Mouse (Mus musculus) forebrain, embryonic 16.5 days (tissue): ENCODE results near the gene Hibadh. TPM values are rescaled to one million over a fixed set of nuclear protein-coding genes. Genes with fewer than 3 reads are reported as not detected.

Experiments used
- ATAC-seq: fragments of 200-750 bp; cut with Nextera tagmentation; 2 replicates; pipeline ENCODE4 v1.8.0; 2017; ENCODE audit warnings: mild to moderate bottlenecking, moderate library complexity
- H3K27ac ChIP-seq: fragments of 300-500 bp; sonication (generic); 2 replicates; pipeline ENCODE4 v1.5.1; 2014; ENCODE audit warnings: low read length, control low read depth
- H3K27me3 ChIP-seq: fragments of 300-500 bp; sonication (generic); replicated peaks from 2 replicates; pipeline ENCODE4 v1.6.1; 2014; ENCODE audit warnings: low read length; ENCODE audit not compliant: control insufficient read depth, insufficient read depth
- H3K36me3 ChIP-seq: fragments of 300-500 bp; sonication (generic); 2 replicates; pipeline ENCODE4 v1.6.1; 2014; ENCODE audit not compliant: control insufficient read depth, insufficient read depth
- H3K4me1 ChIP-seq: fragments of 300-500 bp; sonication (generic); replicated peaks from 2 replicates; pipeline ENCODE4 v1.6.1; 2014; ENCODE audit warnings: low read length; ENCODE audit not compliant: control insufficient read depth, insufficient read depth
- H3K4me2 ChIP-seq: fragments of 300-500 bp; sonication (generic); 2 replicates; pipeline ENCODE4 v1.6.1; 2014; ENCODE audit warnings: mild to moderate bottlenecking, low read length, control low read depth
- H3K4me3 ChIP-seq: fragments of 300-500 bp; sonication (generic); replicated peaks from 2 replicates; pipeline ENCODE4 v1.5.1; 2014; ENCODE audit warnings: mild to moderate bottlenecking, low read length, control low read depth
- H3K9ac ChIP-seq: fragments of 300-500 bp; sonication (generic); replicated peaks from 2 replicates; pipeline ENCODE4 v1.6.1; 2014; ENCODE audit warnings: low read depth, low read length, control low read depth
- H3K9me3 ChIP-seq: fragments of 300-500 bp; sonication (generic); 2 replicates; pipeline ENCODE4 v1.6.1; 2016; ENCODE audit warnings: low read length; ENCODE audit not compliant: control insufficient read depth
- WGBS: fragments of 180-500 bp; shearing (Covaris S2); extraction: QIAGEN DNeasy Blood & Tissue Kit; methylation state at CpG from one replicate; pipeline ENCODE4 v1.1.7; 2014; 5-methylcytosine and 5-hydroxymethylcytosine counted together
- polyA plus RNA-seq: library from polyadenylated mRNA; unstranded; fragments of >200 nt; fragmentation: Nextera tagmentation; extraction: Ambion mirVana; gene quantifications from 2 replicates; pipeline ENCODE4 v1.2.1, GENCODE M21; 2015

The Hibadh gene
- polyA plus RNA-seq, 1 experiment from 2014 or later: 50.8 TPM

DNA sequence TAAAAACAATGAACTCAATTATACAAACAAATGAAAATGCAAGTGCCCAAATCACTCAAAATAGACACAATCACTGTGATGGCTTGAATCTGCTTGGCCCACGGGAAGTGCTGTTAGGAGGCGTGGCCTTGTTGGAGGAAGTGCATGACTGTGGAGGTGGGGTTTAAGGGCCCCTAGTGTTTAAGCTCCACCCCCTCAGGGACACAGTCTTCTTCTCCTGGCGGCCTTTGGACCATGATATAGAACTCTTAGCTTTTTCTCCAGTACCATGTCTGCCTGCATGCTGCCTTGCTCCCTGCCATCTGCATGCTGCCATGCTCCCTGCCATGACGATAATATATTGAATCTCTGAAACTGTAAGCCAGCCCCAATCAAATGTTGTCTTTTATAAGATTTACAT is 77.2 kb downstream of the Hibadh start:
- H3K9me3 ChIP-seq: no peaks in the 10 kb centered on the region
- no peak overlapping the region for H3K4me3 ChIP-seq
- peaks cover 10% of the 10 kb centered on the region for H3K4me1 ChIP-seq
- no peak for ATAC-seq
- no peak overlapping the region for H3K27ac ChIP-seq
- H3K4me2 ChIP-seq: no peak overlapping the region
- H3K27me3 ChIP-seq: no peaks in the 10 kb centered on the region
- H3K36me3 ChIP-seq: no peaks in the 10 kb centered on the region
- 88% methylated on average over 4 of the region's 4 CpGs for WGBS
- H3K9ac ChIP-seq: no peak overlapping the region

DNA sequence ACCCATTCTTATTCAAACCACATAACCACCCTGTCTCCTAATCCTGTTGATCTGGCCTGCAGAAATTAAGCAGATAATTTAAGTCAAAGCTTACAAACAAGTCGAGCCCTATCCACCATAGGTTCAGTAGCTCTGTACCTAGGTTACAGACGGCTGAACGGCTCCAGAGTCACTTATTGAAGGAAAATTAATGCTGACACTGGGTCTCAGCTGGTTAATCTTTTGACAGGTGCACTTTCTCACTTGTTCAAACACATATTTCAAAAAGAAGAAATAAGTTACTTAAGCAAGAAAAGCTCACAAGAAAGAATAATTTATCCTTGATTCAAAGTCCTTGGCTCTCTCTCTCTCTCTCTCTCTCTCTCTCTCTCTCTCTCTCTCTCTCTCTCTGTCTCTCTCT is 81.1 kb downstream of the Hibadh start:
- Histone ChIP-seq H3K4me3 (no peak overlapping the region), H3K9me3 (no peaks in the 10 kb centered on the region), H3K36me3 (no peaks in the 10 kb centered on the region), H3K4me1 (no peaks in the 10 kb centered on the region), H3K9ac (no peak overlapping the region), H3K27me3 (no peaks in the 10 kb centered on the region), H3K27ac (no peak overlapping the region), H3K4me2 (no peak overlapping the region)
- ATAC-seq: no peak
- WGBS: 84% methylated on average over 3 of the region's 3 CpGs

DNA sequence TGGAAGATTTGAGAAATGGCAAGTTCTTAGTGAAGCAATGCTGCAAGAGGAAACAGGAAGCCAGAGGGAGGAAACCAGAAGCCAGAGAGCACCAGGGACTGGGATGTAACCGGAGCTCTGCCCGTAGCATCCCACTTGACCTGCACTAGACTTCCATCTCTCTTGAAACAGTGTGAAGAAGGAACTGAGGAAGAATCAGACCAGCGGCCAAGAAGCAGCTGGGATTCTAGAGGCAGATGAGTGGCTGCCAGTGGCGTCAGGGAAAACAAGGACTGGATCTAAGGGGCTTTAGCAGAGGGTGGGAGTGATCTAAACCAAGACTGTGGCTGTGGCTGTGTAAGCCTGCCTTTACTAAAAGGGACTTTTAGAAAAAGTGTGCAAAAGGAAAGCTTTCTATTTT is 95.8 kb downstream of the Hibadh start:
- no peak for ATAC-seq
- Histone ChIP-seq H3K27ac (no peak overlapping the region), H3K36me3 (no peaks in the 10 kb centered on the region; the same call in 1 of the 2 replicates), H3K27me3 (no peaks in the 10 kb centered on the region), H3K4me3 (no peak overlapping the region), H3K9ac (no peak overlapping the region), H3K4me1 (peaks cover 5% of the 10 kb centered on the region), H3K4me2 (no peak overlapping the region), H3K9me3 (no peaks in the 10 kb centered on the region)
- WGBS: 47% methylated on average over 4 of the region's 4 CpGs

DNA sequence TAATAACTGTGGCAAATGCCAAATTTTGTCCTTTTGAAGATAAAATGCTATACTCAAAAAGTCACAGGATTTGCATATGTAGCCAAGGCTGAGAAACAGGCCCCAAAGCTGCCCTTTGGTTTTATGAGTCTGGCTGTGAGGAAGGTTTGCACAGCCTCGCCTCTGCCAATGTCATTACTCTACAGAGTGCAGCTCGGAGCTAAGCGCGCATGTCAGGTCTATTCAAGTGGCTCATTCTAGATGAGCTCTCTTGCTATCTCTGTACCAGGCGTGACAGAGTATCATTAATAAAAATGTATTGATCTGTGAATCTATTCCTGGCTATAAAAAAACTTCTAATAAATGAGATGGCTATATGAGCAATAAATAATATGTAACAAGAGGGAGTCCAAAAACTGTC is 97.7 kb downstream of the Hibadh start:
- no peak overlapping the region for H3K27ac ChIP-seq
- no peak overlapping the region for H3K4me2 ChIP-seq
- no peak overlapping the region for H3K9ac ChIP-seq
- peaks cover 5% of the 10 kb centered on the region for H3K4me1 ChIP-seq
- H3K36me3 ChIP-seq: peaks cover 1% of the 10 kb centered on the region
- ATAC-seq: no peak
- H3K4me3 ChIP-seq: no peak overlapping the region
- no peaks in the 10 kb centered on the region for H3K9me3 ChIP-seq
- 87% methylated on average over 5 of the region's 5 CpGs for WGBS
- no peaks in the 10 kb centered on the region for H3K27me3 ChIP-seq

DNA sequence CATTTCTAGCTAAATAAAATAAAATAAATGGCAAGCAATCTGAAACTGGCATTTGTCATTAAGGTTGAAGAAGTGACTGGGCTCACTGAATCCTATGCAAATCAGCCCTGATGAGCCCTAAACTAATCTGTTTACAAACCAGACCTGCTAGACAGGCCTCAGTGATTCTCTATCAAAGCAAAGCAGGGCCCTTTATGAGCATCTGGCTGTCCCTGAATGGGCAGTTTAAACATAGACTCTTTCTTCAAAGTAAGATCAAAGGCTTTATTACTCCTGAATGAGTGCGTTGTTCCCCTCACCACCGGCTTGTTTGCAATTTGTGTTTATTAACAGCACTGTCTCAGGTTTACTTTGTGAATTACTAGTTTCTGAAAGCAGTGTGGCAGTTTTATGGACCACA is 100.3 kb downstream of the Hibadh start:
- H3K9ac ChIP-seq: no peak overlapping the region
- H3K27me3 ChIP-seq: no peaks in the 10 kb centered on the region
- H3K4me2 ChIP-seq: no peak overlapping the region
- WGBS: 4% methylated on average over 2 of the region's 2 CpGs
- no peak overlapping the region for H3K27ac ChIP-seq
- H3K4me3 ChIP-seq: no peak overlapping the region
- peaks cover 5% of the 10 kb centered on the region for H3K9me3 ChIP-seq
- H3K36me3 ChIP-seq: peaks cover 3% of the 10 kb centered on the region; the same call in 1 of the 2 replicates
- peaks cover 5% of the 10 kb centered on the region for H3K4me1 ChIP-seq
- ATAC-seq: no peak

DNA sequence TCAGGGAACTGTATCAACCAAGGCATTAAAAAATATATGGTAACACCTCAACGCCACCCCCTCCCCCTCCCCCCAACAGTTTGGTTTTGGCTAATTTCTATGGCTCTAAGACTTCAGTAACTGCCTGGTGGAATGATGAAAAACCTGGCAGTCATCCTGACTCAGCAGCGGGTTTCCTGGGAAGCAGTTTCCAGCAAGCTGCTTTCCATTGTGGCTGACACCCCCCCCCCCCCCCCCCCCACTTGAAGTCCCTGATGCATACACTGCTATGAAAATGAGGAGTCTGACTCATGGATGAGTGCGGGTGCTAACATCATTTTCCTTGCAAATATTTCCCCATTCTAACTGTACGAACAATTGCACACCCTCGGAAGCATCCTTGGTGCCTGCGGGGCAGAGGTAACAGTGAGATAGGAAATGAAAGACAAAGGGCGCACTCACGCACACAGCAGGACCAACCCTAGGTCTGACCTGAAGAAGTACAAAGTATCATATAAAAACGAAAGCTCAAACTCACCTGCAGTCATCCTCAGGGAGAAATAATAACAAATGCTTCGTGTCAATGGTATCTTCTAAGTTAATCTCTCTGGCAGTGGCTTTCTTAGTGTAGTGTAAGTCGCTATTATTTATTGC is 105.0 kb downstream of the Hibadh start:
- H3K9ac ChIP-seq: no peak overlapping the region
- no peak overlapping the region for H3K4me2 ChIP-seq
- WGBS: 85% methylated on average over 11 of the region's 11 CpGs
- H3K4me3 ChIP-seq: no peak overlapping the region
- peaks cover 5% of the 10 kb centered on the region for H3K9me3 ChIP-seq
- peaks cover 6% of the 10 kb centered on the region; the same call in 1 of the 2 replicates for H3K4me1 ChIP-seq
- ATAC-seq: no peak
- no peak overlapping the region for H3K27ac ChIP-seq
- peaks cover 3% of the 10 kb centered on the region; the same call in 1 of the 2 replicates for H3K36me3 ChIP-seq
- no peaks in the 10 kb centered on the region for H3K27me3 ChIP-seq

DNA sequence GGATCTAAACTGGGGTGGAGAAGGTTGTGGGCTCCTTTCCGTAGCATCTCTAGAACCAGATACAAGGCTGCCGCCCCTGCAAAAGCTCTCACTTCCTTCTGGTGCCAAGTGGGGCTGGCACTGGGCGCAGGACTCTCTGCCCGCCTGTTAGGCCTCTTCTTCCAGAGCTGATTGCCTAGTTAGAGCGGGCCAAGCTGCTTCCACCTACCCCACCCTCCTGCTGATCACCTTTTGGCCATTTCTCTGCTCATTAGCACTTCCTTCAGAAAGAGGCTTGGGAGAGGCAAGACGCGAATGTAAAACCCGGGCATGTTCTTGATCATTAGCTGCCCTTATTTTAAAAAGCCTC is 108.1 kb downstream of the Hibadh start:
- no peaks in the 10 kb centered on the region for H3K27me3 ChIP-seq
- H3K9me3 ChIP-seq: peaks cover 5% of the 10 kb centered on the region
- 58% methylated on average over 8 of the region's 8 CpGs for WGBS
- H3K4me2 ChIP-seq: no peak overlapping the region
- H3K9ac ChIP-seq: no peak overlapping the region
- H3K4me3 ChIP-seq: no peak overlapping the region
- H3K4me1 ChIP-seq: 0 out of 2 replicates have a peak, but pooled peaks cover 3% of the 10 kb centered on the region
- ATAC-seq: no peak
- no peaks in the 10 kb centered on the region for H3K36me3 ChIP-seq
- H3K27ac ChIP-seq: no peak overlapping the region

DNA sequence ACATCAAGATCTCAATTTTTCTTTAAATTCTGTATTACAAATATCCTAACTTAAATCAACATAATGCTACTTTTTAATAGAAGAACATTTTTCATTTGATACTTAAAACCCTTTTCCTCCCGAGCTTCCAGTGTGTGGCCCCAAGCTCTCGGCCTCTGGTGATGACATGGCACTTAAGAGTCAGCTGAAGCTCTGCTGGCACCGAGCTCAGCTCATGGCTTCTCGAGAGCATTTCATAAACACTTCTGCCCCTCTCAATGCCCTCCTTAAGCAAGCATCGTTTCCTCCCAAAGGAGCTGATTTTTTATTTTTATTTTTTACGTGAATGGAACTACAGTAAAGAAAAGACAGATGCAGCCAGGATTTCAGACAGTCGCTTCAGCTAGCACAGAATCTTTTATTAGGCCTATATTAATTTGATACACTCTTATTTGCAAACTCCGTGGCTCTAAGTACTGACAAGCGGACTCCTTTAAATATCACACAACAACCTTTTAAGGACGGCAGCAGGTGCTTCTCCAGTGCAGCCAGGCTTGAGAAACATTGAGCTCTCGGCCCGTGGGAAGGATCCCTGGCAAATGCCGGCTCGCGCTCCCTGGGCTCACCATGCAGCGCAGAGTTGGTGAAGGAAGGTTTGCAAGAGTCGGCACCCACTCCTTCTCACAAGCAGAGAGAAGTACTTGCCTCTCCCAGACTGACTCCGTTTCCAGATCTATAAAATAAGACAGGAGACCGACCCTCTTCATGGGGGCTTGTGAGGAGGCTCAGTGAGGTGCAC is 108.6 kb downstream of the Hibadh start:
- H3K4me3 ChIP-seq: no peak overlapping the region
- H3K9ac ChIP-seq: no peak overlapping the region
- H3K36me3 ChIP-seq: no peaks in the 10 kb centered on the region
- H3K9me3 ChIP-seq: peaks cover 2% of the 10 kb centered on the region
- 78% methylated on average over 19 of the region's 19 CpGs for WGBS
- no peaks in the 10 kb centered on the region for H3K27me3 ChIP-seq
- no peak overlapping the region for H3K27ac ChIP-seq
- ATAC-seq: no peak
- no peak overlapping the region for H3K4me2 ChIP-seq
- 0 out of 2 replicates have a peak, but pooled peaks cover 3% of the 10 kb centered on the region for H3K4me1 ChIP-seq

DNA sequence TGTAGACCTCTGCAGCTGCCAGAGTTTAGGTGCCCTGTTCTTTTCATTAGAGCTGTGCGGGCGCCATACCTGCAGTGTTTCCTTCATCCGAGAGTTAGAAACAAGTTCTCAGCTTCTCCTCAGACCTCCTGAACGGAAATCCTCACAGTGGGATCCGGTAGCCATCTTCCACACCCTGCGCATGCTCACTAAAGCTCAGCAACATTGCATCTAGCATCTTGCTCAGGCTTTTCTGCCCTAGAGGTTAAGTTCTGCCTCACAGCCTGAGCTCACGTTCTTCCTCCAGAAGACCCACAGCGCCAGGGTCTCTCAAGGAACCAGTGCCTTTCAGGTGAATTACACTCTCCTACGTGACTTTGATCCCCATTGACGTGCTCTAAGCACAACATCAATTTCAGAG is 109.3 kb downstream of the Hibadh start:
- no peak overlapping the region for H3K4me2 ChIP-seq
- no peaks in the 10 kb centered on the region for H3K27me3 ChIP-seq
- 0 out of 2 replicates have a peak, but pooled peaks cover 3% of the 10 kb centered on the region for H3K4me1 ChIP-seq
- H3K9me3 ChIP-seq: no peaks in the 10 kb centered on the region
- no peak overlapping the region for H3K9ac ChIP-seq
- no peak overlapping the region for H3K27ac ChIP-seq
- WGBS: 87% methylated on average over 10 of the region's 10 CpGs
- ATAC-seq: no peak
- H3K4me3 ChIP-seq: no peak overlapping the region
- H3K36me3 ChIP-seq: no peaks in the 10 kb centered on the region
